Mouse (Mus musculus) spleen, adult 2 months (tissue): ENCODE results near the gene Kif11.

Source experiments
- CTCF ChIP-seq: fragments of 200-500 bp; IDR thresholded peaks from 2 replicates; pipeline ENCODE4 v1.5.1; 2011; ENCODE audit warnings: mild to moderate bottlenecking, inconsistent platforms; ENCODE audit not compliant: insufficient read depth, insufficient read length, insufficient replicate concordance; ENCODE audit errors: extremely low read depth
- POLR2A ChIP-seq: fragments of 200-500 bp; IDR thresholded peaks from 2 replicates; pipeline ENCODE4 v1.6.1; 2011; ENCODE audit warnings: low read depth, low read length, inconsistent platforms

- TF ChIP-seq POLR2A (no peak), CTCF (no peak)
Measured at GRCm38 (mm10) chr19:37353331-37353730, 22.9 kb upstream of the Kif11 start.
